Mouse (Mus musculus) skeletal muscle tissue, adult 2 months (tissue): ENCODE measurements at regions not wholly inside any gene's neighbourhood (a gene's known extent, or its start where the extent isn't known, plus 50 kb on each side); places are given as distances from the start of the nearest gene placed in this dataset.

Source experiments
- DNase-seq: peaks from one replicate; pipeline ENCODE4 v3.0.0-alpha.2; 2012; ENCODE audit warnings: low read depth, low spot score

DNA sequence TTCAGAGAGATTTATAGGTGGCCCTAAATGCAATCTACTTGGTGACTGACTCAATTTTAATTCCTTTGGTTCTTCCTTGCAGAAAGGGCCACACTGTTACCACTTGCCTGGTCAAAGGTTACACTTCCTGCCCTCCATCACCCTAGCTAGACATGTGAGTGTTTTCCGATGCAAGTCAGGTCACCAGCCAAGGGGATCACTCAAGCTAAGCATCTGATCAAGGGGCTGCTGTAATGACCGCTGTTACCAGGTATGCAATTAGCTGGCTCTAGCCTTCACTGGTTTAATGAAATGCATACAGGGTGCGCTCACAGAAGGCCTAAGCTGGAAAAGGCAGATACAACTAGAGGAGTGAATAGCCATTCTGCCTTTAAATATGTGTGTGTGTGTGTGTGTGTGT is 105.1 kb downstream of the Mtx2 start:
- no peak for DNase-seq

DNA sequence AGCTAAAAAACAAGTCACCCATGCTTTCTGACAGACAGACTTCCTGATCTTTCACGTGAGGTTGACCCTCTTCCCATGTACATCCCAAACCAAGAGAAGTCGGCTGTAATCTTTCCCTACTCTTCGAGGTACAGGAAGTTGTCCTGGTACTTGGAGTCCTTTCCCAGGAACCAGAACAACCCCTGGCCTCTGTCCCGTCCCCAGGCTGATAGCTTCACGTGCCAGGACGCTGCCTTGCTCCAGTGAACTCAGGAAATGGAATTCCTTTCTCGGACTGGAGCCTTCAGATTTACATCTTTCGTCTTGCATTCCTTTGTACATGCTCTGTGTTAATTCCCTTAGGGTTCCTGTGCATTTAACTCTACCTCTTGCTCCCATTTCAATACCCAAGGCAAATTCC is 107.6 kb downstream of the Mtx2 start:
- DNase-seq, result no peak

DNA sequence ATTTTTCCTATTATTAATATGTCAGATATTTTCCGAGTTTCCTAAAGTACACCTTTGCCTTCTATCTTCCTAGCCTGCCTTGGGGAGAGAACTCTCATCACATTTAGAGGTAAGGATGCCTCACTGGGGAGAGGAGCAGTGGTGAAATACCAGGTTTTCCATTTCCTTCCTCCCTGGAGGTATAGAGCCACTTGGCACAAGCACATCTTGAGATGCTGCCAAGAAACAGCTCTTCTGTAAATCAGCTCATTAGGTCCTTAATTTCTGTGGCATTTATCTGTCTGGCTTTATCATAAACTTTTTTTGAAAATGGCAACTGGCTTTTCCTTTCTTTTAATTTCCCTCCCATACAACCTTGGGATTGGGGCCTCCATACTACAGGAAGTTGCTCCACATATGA is 108.2 kb downstream of the Mtx2 start:
- no peak for DNase-seq

DNA sequence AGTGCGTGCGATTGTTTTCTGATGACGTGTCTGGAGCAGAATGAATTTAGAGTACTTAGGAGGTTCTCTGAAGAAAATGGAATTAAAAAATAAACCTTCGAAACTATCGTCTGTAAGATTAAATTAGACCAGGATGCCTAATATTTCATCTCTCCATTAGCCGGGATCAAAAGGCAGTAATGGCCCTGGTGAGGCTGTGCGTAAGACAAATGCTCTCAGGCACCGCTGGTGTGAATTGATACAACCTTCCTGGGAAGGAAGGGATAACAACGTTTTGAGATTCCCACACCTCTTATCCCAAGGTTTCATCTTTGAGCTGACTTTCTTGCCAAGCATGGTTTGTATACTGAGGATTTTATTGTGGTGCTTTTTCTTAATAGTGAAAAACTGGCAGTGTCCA is 113.1 kb downstream of the Mtx2 start:
- no peak for DNase-seq

DNA sequence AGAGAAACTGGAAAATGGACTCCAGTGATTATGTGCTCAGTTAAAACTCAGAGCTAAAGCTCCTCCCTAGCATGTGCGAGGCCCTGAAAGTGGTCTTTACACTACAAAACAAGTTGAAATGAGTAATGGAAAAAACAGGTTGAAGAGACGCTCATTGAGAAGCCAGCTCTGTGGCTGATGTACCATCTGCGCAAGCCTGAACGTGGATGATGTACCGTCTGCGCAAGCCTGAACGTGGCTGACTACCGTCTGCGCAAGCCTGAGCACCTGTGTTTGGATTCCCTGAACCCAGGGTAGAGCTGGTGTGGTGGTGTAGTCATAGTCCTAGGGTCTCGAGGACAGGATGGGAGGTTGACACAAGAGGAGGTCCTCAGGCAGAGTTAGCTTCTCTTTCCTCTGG is 116.4 kb downstream of the Mtx2 start:
- DNase-seq, result no peak

DNA sequence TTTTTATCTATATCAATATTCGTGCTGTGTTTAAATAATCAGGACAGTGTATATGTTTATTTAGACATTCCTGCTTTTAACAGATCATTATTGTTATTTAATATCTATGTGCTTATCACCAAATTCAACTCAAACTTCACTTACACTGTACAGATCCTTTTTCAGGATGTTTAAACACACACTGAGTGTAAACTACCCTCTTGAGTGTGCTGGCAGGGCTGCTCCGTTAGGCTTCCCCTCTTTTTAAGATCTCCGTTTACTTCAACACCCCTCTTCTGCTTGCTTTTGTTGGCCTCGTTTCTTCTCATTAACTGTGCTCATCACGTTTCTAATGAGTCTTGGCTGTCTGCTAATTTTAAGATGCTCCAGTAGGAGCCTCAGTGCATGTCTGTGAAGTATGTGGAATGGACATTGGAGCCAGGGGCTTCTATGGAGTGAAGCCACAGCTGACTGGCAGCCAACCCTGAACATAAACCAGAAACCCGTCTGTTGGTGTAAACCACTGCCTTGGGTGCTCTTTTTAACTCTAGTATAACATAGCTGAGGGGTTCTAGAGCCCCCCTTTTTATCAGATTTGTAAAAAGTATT is 117.1 kb downstream of the Mtx2 start:
- DNase-seq, result no peak

DNA sequence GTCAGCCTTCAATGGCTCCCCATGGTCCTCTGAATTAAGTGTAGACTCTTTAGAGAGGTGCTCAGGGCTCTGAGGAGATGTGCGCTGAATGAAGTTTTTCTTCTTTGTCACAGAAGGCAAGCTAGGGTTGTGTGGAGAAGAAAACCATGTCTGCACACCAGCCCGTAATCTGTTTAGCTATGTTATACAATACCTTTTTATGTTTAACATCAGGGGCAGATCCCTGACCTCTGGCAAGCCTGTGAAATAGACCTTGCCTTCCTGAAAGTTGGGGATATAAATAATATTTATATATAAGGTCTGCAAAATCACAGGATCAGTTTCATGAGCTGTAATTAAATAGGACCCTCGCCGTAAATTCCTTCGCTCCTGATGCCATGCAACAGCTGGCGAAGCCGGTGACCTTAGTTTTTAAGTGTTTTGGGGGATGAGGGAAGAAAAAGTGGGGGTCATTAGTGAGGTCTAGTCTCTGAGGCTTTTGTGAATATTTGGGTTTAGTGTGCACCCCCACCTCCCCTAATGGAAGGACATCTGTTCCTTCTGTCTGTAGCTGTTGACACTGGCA is 119.7 kb downstream of the Mtx2 start:
- DNase-seq, result no peak

DNA sequence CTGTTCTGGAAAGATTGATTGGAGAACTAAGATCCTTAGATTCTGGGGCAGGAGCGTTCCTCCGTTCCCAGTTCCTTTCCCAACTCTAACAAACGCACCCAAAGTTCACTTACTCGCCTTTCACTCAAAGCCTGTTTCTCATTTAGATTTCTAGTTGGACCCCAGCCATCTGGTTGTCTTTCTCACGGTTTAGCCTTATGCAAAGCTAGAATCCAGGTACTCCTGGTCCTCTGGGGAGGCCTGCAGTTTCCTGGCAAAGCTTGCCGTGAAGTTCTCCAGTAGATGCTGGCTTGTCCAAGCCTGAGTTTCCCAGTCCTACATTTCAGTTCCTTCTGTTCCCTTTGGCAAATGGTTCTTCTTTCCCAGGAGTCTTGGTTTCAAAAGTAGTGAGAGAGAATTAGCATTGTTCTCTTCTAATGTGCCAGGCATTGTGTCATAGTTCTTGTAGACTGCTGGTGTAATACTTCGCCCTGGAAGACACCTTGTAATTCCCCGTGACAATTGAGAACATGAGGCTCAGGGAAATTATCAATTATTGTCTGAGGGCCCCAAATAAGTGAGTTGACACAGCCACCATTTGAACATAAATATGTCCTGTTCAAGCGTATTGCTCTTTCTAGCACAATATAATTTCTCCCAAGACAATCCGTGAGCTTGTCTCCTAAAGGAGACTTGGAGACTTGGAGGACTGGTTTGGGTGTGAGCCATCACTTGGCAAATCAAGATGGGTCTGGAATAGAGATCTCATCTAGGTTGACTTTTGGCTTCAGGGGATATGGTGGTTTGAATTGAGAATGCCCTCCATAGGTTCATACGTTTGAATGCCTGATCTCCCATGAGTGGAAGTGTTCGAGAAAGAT is 126.0 kb downstream of the Mtx2 start:
- DNase-seq, result no peak

DNA sequence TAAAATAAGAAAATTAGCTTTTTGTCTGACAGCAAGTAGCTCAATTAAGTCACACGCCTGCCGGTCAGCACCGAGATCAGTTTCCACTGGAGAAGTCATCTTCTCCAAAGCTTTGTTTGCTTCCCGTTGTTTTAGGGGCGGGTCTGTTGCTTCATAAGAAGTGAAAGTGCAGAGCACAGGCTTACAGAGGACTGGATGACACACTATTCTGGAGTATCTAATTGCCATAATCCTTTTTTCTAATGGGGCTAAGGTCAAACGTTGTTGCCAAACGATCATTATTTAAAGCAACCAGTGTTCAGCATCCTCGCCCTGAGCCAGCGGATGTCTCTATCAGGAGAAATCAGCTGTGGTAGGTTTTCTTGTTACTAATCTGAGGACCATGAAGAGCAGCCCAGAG is 128.5 kb downstream of the Mtx2 start:
- DNase-seq, result no peak

DNA sequence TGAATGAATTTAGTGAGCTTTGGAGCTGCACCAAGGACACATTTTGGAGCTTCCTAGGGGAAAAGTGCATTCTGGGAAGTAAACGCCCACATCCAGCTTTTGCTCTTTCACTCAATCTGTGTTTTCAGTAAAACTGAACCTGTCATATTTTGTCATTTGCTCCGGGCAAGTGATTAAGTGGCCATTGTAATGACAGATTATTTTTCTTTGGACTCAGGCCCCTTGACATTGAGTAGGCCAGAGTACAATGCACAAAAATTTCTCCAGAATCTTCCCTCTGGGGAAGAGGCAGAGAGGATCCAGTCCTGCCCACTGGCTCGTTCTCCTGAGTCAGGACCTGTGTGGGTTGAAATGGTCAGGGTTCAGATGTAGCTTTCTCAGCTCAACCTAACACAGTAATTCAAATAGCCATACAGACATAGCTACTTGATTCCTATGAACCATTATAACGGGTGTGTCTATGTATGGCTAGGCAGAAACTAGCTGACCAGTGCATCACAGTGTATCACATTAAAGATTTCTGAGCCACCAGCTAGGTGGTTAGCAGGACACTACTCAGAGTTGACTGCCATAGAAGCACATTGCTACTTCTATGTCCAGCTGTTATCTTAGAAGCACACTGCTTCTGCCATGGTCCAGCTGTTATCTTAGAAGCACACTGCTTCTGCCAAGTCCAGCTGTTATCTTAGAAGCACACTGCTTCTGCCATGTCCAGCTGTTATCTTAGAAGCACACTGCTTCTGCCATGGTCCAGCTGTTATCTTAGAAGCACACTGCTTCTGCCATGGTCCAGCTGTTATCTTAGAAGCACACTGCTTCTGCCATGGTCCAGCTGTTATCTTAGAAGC is 129.9 kb downstream of the Mtx2 start:
- DNase-seq, result no peak

DNA sequence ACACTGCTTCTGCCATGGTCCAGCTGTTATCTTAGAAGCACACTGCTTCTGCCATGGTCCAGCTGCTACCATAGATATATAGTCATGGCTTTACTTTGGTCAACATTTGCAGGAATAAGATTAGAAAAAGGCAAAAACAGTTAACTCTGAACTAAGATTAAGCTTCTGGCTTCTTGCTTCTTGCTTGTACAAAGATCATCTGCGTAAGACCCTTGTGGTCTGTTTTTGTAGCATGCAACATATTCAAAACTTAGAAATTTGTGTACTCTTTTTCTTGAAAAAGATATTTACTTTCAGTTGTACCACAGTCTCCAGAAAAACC is 130.5 kb downstream of the Mtx2 start:
- DNase-seq, result no peak

DNA sequence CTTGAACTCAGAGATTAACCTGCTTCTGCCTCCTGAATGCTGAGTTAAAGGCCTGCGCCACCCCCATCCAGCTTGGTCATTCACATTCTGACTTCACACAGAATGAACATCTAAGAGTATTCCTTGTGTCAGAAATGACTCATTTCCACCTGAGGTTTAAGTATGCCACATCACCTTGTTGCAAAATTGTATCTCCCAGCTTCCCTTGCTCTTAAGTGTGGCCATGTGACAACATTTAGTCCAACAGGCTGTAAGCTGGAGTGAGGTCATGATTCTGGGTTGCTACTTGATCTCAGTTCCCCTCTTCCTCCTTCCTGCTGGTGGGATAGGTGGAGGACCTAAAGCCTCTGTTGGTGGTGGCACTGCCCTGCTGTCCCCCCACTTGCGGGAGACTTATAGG is 131.0 kb downstream of the Mtx2 start:
- DNase-seq, result no peak

DNA sequence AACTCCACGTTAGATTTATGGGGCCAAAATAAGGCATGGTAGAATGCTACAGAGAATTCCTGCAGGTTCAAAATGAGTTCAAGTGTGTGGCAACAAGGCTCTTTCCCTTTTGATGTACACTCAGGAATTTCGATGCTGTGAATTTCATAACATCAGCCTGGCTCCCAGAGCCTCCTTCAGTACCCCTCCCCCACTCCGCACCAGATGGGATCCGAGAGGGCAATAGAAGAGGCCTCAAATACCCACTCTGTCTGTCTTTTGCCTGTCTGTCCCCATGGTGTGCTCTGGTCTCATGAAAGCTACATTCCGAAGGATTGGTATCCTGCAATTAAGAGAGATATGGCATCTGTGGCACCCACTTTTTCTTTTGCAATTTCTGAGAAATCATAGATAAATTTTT is 134.3 kb downstream of the Mtx2 start:
- no peak for DNase-seq

DNA sequence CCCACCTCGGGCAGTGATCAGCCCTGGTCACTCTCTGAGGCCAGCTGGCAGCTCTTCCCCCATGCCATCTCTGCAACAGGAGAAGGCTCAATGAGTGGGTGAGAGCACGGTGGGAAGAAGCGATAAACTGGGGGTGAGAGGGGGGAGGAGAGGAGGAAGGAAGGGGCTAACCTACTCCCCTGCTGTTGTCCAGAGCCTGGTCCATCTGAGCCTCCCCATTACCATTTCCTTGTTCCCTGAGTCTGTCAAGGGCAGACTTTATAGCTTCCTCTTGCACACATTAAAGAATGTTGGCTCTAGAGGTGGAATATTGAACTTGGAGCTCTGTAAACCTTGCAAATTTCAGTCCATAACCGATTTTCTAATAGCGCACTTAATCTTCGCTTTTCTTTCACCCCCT is 136.8 kb downstream of the Mtx2 start:
- no peak for DNase-seq

DNA sequence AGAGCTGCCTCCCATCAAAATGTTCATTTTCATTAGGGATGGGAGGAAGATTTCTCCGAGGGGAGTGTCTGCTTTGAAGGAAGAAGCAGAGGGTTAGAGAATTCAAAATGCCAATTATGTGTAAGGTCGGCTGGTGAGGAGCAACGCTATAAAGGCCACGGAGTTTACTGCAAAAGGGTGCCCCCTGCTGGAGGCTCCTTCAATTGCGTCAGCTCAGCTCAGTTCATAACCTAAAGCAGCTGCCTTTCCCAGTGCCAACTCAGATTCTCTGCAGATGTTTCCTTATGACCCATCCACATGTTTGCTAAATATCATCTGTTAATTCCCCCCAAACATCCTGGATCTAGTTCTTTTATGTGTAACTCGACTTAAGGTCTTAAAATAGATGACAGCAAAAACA is 138.8 kb downstream of the Mtx2 start:
- peak; percentile 62 for DNase-seq

DNA sequence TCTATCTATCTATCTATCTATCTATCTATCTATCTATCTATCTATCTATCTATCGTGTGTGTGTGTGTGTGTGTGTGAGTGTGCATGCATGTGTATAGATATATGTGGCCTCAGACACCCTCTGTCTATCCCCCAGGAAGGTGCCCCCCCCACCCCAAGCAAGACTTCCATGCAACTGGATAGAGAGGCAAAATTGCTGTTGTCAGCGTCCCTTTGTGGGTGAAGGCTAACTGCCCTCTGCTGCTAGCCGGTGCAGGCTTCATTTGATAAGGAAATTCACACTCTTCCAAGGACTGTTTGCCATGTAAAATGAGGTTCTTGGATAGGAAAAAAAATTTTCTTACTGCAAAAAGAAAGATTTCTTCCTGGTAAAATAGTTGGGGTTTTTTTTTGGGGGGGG is 139.4 kb downstream of the Mtx2 start:
- DNase-seq, result no peak

DNA sequence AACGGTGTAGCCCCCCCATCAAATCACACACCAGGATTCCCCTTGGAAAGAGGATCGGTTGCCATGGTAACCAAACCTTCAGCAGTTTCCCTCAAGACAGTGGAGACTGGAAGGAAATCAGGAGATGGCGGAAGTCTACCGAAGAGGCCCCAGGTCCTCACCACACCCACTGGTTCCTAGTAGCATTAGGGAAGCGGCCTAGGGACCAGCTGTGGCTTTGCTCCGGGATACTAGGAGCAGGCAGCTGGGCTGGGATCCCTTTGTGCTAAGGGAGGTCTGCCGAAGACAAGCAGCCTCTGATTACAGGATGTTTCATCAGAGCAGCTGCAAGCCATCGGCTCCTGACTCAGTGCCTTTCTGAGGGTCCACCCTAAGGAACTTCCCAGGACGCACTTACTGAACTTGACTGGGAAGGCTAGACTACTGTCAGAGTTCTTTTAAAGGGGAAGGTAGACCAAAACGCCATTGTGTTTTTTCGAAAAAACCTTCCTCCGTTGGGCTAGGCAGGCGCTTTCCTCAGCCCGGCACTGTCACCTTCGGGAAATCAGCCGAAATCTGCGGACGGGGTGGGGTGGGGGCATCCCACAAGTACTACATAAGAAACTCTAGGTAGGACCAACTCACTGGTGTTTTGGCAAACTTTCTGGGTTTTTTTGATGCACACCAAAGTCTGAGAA is 139.9 kb downstream of the Mtx2 start:
- DNase-seq, result peak; percentile 60

DNA sequence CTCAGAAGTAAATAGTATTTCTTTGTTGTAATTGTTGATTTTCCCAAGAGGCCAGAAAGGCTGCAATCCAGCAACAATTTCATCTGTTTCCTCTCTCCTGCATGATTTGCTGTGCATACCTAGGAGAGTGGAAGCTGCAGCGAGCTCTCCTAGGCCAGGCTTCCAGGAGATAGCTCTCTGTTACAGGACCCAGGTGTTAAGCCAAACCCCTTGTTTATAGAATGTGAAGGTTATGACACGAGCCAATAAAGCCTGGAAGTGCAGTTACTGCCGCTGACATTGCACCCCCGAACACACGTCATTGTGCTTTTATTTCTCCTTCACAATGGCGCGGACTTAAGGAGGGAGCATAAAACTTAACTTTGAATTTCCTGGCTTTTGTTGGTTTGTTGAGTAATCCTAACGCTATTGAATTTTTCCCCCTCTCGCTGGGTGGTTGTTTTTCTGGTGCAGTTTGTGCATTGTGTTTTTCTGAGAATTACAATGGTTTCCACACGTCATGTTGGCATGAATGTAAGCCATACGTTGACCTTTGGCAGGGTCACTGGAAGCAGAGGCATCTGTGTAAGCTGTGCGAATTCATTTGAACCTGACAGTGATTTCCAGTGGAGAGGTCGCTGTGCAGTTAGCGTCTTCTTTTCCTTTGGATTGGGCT is 145.1 kb downstream of the Mtx2 start:
- no peak for DNase-seq

DNA sequence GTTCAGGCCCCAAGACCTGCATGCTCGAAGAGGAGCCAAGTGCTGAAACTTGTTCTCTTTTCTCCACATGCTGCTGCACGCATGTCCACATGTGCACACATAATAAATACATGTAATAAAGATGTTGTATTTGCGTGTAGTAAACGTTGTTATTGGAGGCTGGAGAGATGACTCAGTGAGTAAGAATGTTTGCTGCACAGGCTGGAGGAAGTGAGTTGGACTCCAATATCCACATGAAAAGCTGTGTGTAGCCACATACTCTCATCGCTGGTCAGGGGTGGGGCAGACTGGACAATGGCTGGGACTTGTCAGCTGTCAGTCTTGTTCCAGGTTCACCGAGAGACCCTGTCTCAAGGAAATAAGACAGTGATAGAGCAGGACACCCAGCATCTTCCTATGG is 147.8 kb downstream of the Mtx2 start:
- no peak for DNase-seq

DNA sequence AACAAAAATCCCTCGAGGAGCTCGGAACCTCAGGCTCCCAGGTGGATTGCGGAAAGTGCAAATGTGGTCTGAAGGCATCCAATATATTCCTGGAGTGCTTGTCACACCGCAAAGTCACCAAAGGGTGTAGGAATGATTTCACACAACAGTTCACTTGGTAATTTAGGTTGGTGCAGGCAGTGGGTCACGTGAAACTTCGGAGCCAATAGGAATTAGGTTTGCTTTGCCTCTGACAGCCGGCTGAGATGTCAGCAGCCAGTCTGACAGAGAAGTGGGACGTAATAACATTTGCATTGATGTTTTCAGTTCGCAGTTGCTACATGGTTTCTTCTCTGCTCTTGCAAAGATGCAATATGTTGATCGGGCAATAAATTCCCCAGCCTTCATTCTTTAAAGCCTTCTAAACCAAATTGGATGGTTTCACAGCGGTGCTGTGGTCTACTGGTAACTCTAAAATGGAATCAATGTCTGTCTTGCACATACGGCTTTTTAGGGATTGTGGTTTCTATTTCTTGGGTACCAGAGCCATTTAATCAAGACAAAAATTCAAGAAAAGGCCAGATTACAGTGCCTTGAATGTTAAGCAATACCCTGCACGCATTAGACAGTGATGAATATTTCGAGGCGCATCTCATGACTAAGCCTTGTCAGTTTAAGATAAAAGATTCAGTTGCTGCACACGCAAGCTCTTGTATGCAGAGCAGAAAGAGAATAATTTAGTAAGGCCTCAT is 149.2 kb downstream of the Mtx2 start:
- no peak for DNase-seq

DNA sequence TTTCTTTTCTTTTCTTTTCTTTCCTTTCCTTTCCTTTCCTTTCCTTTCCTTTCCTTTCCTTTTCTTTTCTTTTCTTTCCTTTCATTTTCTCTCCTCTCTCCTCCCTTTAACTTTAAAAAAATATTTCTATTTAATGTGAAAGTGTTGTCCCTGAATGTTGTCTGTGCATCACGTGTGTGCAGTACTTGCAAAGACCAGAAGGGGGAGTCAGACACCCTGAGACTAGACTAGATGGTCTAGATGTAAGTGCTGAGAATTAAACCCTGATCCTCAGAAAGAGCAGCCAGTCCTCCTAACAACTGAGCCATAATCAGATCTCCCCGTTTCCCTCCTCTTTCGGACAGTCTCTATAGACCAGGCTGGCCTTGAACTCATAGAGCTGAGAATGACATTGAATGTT is 151.7 kb downstream of the Mtx2 start:
- no peak for DNase-seq
